Mouse (Mus musculus) E14TG2a.4 (cell line): ENCODE measurements around the gene Grik3.

Experiments used
- CTCF ChIP-seq: conservative IDR thresholded peaks from 2 replicates; pipeline ENCODE4 v1.5.1; 2014; ENCODE audit warnings: low read length
- NANOG ChIP-seq: IDR thresholded peaks from 2 replicates; pipeline ENCODE4 v1.6.1; 2014; ENCODE audit warnings: borderline replicate concordance, low read length, mixed read lengths

- TF ChIP-seq CTCF, result no peak
- no peak for TF ChIP-seq NANOG
Observed at GRCm38 (mm10) chr4:125727030-125727429, 236.5 kb downstream of the Grik3 start.
